Mouse (Mus musculus) bone marrow, adult 2 months (tissue): ENCODE measurements around the gene Xylb.

ENCODE experiments used
- CTCF ChIP-seq: fragments of 200-500 bp; IDR thresholded peaks from 2 replicates; pipeline ENCODE4 v1.5.1; 2011; ENCODE audit warnings: low read length, control low read depth; ENCODE audit not compliant: control insufficient read depth, insufficient read depth
- POLR2A ChIP-seq: fragments of 200-500 bp; IDR thresholded peaks from 2 replicates; pipeline ENCODE4 v1.6.1; 2011; ENCODE audit warnings: low read depth, mild to moderate bottlenecking, control low read depth, low read length, borderline replicate concordance; ENCODE audit not compliant: control insufficient read depth

GRCm38 (mm10) chr9:119408898-119409664 lies 51.9 kb downstream of the Xylb start:
- TF ChIP-seq CTCF (no peak), POLR2A (no peak)
